Mouse (Mus musculus): ENCODE measurements at regions not wholly inside any gene's neighbourhood (a gene's known extent, or its start where the extent isn't known, plus 50 kb on each side); places are given as distances from the start of the nearest gene placed in this dataset.

- TF ChIP-seq USF1 (IDR thresholded peaks at IDR 0.05; ENCODE audit: low read depth): no peak
- no peak for TF ChIP-seq POLR2AphosphoS2 (IDR thresholded peaks at IDR 0.05; ENCODE audit: insufficient read length, low read depth)
- no peak for TF ChIP-seq REST (IDR thresholded peaks at IDR 0.05; ENCODE audit: insufficient read depth, insufficient read length)
- no peak for TF ChIP-seq MYOD1 (IDR thresholded peaks at IDR 0.05; ENCODE audit: control insufficient read depth in 1 of 3, insufficient read length in 2 of 3, low read depth in 2 of 3)
- no peak for TF ChIP-seq POLR2A (IDR thresholded peaks at IDR 0.05; ENCODE audit: insufficient read length, low read depth)
- TF ChIP-seq MAX (IDR thresholded peaks at IDR 0.05; ENCODE audit: low read depth): no peak
- no peak for TF ChIP-seq CEBPB (IDR thresholded peaks at IDR 0.05; ENCODE audit: insufficient read depth, poor library complexity, severe bottlenecking)
- TF ChIP-seq TCF12 (IDR thresholded peaks at IDR 0.05; ENCODE audit: insufficient read depth, poor library complexity, severe bottlenecking): no peak
- TF ChIP-seq E2F4 (IDR thresholded peaks at IDR 0.05; ENCODE audit: insufficient read depth): no peak
- TF ChIP-seq MYOG (IDR thresholded peaks at IDR 0.05; ENCODE audit: control insufficient read depth in 1 of 3, insufficient read depth in 1 of 3, insufficient read length in 2 of 3, low read depth in 2 of 3): no peak
- TF ChIP-seq TCF3 (IDR thresholded peaks at IDR 0.05; ENCODE audit: insufficient read length, low read depth): no peak
- no peak for TF ChIP-seq SRF (IDR thresholded peaks at IDR 0.05; ENCODE audit: control insufficient read depth, insufficient read length, low read depth)
These were observed 759.5 kb upstream of the 2610301B20Rik start for GRCm38 (mm10) chr4:10114831-10115230.

Data from myocyte (in vitro differentiated cells).